Mouse (Mus musculus): ENCODE measurements at regions not wholly inside any gene's neighbourhood (a gene's known extent, or its start where the extent isn't known, plus 50 kb on each side); places are given as distances from the start of the nearest gene placed in this dataset.

GRCm38 (mm10) chr13:5008296-5008695 lies 399.3 kb upstream of the Akr1e1 start:
- 97% methylated on average over 1 of the region's 1 CpGs for WGBS
- Histone ChIP-seq H3K4me1 (ENCODE audit: control insufficient read depth, insufficient read depth, low read length) (peaks cover 5% of the 10 kb centered on the region; the same call in 1 of the 2 replicates), H3K4me3 (replicated peaks; ENCODE audit: low read depth, low read length) (no peak overlapping the region), H3K27ac (replicated peaks; ENCODE audit: low read depth, low read length) (no peak overlapping the region), H3K27me3 (ENCODE audit: control insufficient read depth, insufficient read depth, low read length) (no peaks in the 10 kb centered on the region), H3K9ac (replicated peaks; ENCODE audit: low read length) (no peak overlapping the region), H3K9me3 (ENCODE audit: control insufficient read depth, low read length) (no peaks in the 10 kb centered on the region), H3K36me3 (ENCODE audit: control insufficient read depth, insufficient read depth, low read length) (no peaks in the 10 kb centered on the region), H3K4me2 (ENCODE audit: low read length) (no peak overlapping the region)
- DNase-seq (no peak), ATAC-seq (ENCODE audit: low FRiP score, low TSS enrichment) (no peak)

GRCm38 (mm10) chr13:5022439-5022838 lies 413.5 kb upstream of the Akr1e1 start:
- no peaks in the 10 kb centered on the region for H3K27me3 ChIP-seq (ENCODE audit: control insufficient read depth, insufficient read depth, low read length)
- no peaks in the 10 kb centered on the region for H3K4me1 ChIP-seq (ENCODE audit: control insufficient read depth, insufficient read depth, low read length)
- H3K9me3 ChIP-seq (ENCODE audit: control insufficient read depth, low read length) = no peaks in the 10 kb centered on the region
- no peak overlapping the region for H3K4me3 ChIP-seq (replicated peaks; ENCODE audit: low read depth, low read length)
- no peak for DNase-seq
- 88% methylated on average over 7 of the region's 7 CpGs for WGBS
- no peak overlapping the region for H3K4me2 ChIP-seq (ENCODE audit: low read length)
- no peak for ATAC-seq (ENCODE audit: low FRiP score, low TSS enrichment)
- H3K36me3 ChIP-seq (ENCODE audit: control insufficient read depth, insufficient read depth, low read length) = no peaks in the 10 kb centered on the region
- H3K27ac ChIP-seq (replicated peaks; ENCODE audit: low read depth, low read length) = no peak overlapping the region
- H3K9ac ChIP-seq (replicated peaks; ENCODE audit: low read length) = no peak overlapping the region

GRCm38 (mm10) chr13:5059859-5060258 lies 450.9 kb upstream of the Akr1e1 start:
- H3K4me2 ChIP-seq (ENCODE audit: low read length) = no peak overlapping the region
- 62% methylated on average over 2 of the region's 2 CpGs for WGBS
- H3K9ac ChIP-seq (replicated peaks; ENCODE audit: low read length) = no peak overlapping the region
- H3K27ac ChIP-seq (replicated peaks; ENCODE audit: low read depth, low read length) = no peak overlapping the region
- H3K36me3 ChIP-seq (ENCODE audit: control insufficient read depth, insufficient read depth, low read length) = no peaks in the 10 kb centered on the region
- no peaks in the 10 kb centered on the region for H3K4me1 ChIP-seq (ENCODE audit: control insufficient read depth, insufficient read depth, low read length)
- H3K9me3 ChIP-seq (ENCODE audit: control insufficient read depth, low read length) = no peaks in the 10 kb centered on the region
- H3K4me3 ChIP-seq (replicated peaks; ENCODE audit: low read depth, low read length) = no peak overlapping the region
- DNase-seq (peak; percentile 30), ATAC-seq (ENCODE audit: low FRiP score, low TSS enrichment) (no peak)
- no peaks in the 10 kb centered on the region for H3K27me3 ChIP-seq (ENCODE audit: control insufficient read depth, insufficient read depth, low read length)

- Histone ChIP-seq H3K4me2 (ENCODE audit: low read length) (no peak overlapping the region), H3K9ac (replicated peaks; ENCODE audit: low read length) (no peak overlapping the region), H3K4me3 (replicated peaks; ENCODE audit: low read depth, low read length) (no peak overlapping the region), H3K9me3 (ENCODE audit: control insufficient read depth, low read length) (no peaks in the 10 kb centered on the region), H3K27me3 (ENCODE audit: control insufficient read depth, insufficient read depth, low read length) (no peaks in the 10 kb centered on the region), H3K4me1 (ENCODE audit: control insufficient read depth, insufficient read depth, low read length) (no peaks in the 10 kb centered on the region), H3K36me3 (ENCODE audit: control insufficient read depth, insufficient read depth, low read length) (no peaks in the 10 kb centered on the region), H3K27ac (replicated peaks; ENCODE audit: low read depth, low read length) (no peak overlapping the region)
- DNase-seq (no peak), ATAC-seq (ENCODE audit: low FRiP score, low TSS enrichment) (no peak)
- WGBS = 82% methylated on average over 2 of the region's 2 CpGs
These were observed 451.5 kb upstream of the Akr1e1 start for GRCm38 (mm10) chr13:5060462-5060861.

- H3K27me3 ChIP-seq (ENCODE audit: control insufficient read depth, insufficient read depth, low read length) = no peaks in the 10 kb centered on the region
- H3K4me2 ChIP-seq (ENCODE audit: low read length) = no peak overlapping the region
- ATAC-seq (ENCODE audit: low FRiP score, low TSS enrichment) (no peak), DNase-seq (no peak)
- 64% methylated on average over 5 of the region's 5 CpGs for WGBS
- no peak overlapping the region for H3K4me3 ChIP-seq (replicated peaks; ENCODE audit: low read depth, low read length)
- no peak overlapping the region for H3K27ac ChIP-seq (replicated peaks; ENCODE audit: low read depth, low read length)
- H3K4me1 ChIP-seq (ENCODE audit: control insufficient read depth, insufficient read depth, low read length) = no peaks in the 10 kb centered on the region
- no peaks in the 10 kb centered on the region for H3K36me3 ChIP-seq (ENCODE audit: control insufficient read depth, insufficient read depth, low read length)
- no peak overlapping the region for H3K9ac ChIP-seq (replicated peaks; ENCODE audit: low read length)
- no peaks in the 10 kb centered on the region for H3K9me3 ChIP-seq (ENCODE audit: control insufficient read depth, low read length)
These were observed 498.5 kb upstream of the Akr1e1 start for GRCm38 (mm10) chr13:5107454-5107853.

GRCm38 (mm10) chr13:5154911-5155310 lies 545.9 kb upstream of the Akr1e1 start:
- Histone ChIP-seq H3K4me1 (ENCODE audit: control insufficient read depth, insufficient read depth, low read length) (no peaks in the 10 kb centered on the region), H3K4me3 (replicated peaks; ENCODE audit: low read depth, low read length) (no peak overlapping the region), H3K27me3 (ENCODE audit: control insufficient read depth, insufficient read depth, low read length) (no peaks in the 10 kb centered on the region), H3K9ac (replicated peaks; ENCODE audit: low read length) (no peak overlapping the region), H3K9me3 (ENCODE audit: control insufficient read depth, low read length) (no peaks in the 10 kb centered on the region), H3K27ac (replicated peaks; ENCODE audit: low read depth, low read length) (no peak overlapping the region), H3K4me2 (ENCODE audit: low read length) (no peak overlapping the region), H3K36me3 (ENCODE audit: control insufficient read depth, insufficient read depth, low read length) (no peaks in the 10 kb centered on the region)
- DNase-seq = no peak
- ATAC-seq (ENCODE audit: low FRiP score, low TSS enrichment) = no peak
- 92% methylated on average over 3 of the region's 3 CpGs for WGBS

- Histone ChIP-seq H3K4me1 (ENCODE audit: control insufficient read depth, insufficient read depth, low read length) (no peaks in the 10 kb centered on the region), H3K4me2 (ENCODE audit: low read length) (no peak overlapping the region), H3K36me3 (ENCODE audit: control insufficient read depth, insufficient read depth, low read length) (no peaks in the 10 kb centered on the region), H3K4me3 (replicated peaks; ENCODE audit: low read depth, low read length) (no peak overlapping the region), H3K27me3 (ENCODE audit: control insufficient read depth, insufficient read depth, low read length) (no peaks in the 10 kb centered on the region), H3K9me3 (ENCODE audit: control insufficient read depth, low read length) (no peaks in the 10 kb centered on the region), H3K27ac (replicated peaks; ENCODE audit: low read depth, low read length) (no peak overlapping the region), H3K9ac (replicated peaks; ENCODE audit: low read length) (no peak overlapping the region)
- DNase-seq (no peak), ATAC-seq (ENCODE audit: low FRiP score, low TSS enrichment) (no peak)
- WGBS = 62% methylated on average over 5 of the region's 5 CpGs
These were observed 551.1 kb upstream of the Akr1e1 start for GRCm38 (mm10) chr13:5159765-5160684.

- Histone ChIP-seq H3K27me3 (ENCODE audit: control insufficient read depth, insufficient read depth, low read length) (no peaks in the 10 kb centered on the region), H3K4me3 (replicated peaks; ENCODE audit: low read depth, low read length) (no peak overlapping the region), H3K4me2 (ENCODE audit: low read length) (no peak overlapping the region), H3K27ac (replicated peaks; ENCODE audit: low read depth, low read length) (no peak overlapping the region), H3K4me1 (ENCODE audit: control insufficient read depth, insufficient read depth, low read length) (no peaks in the 10 kb centered on the region), H3K9ac (replicated peaks; ENCODE audit: low read length) (no peak overlapping the region), H3K9me3 (ENCODE audit: control insufficient read depth, low read length) (no peaks in the 10 kb centered on the region), H3K36me3 (ENCODE audit: control insufficient read depth, insufficient read depth, low read length) (no peaks in the 10 kb centered on the region)
- no peak for ATAC-seq (ENCODE audit: low FRiP score, low TSS enrichment)
- WGBS = 85% methylated on average over 2 of the region's 2 CpGs
- no peak for DNase-seq
These were observed 557.7 kb upstream of the Akr1e1 start for GRCm38 (mm10) chr13:5166716-5167115.

GRCm38 (mm10) chr13:5178996-5179395 lies 570.0 kb upstream of the Akr1e1 start:
- Histone ChIP-seq H3K4me2 (ENCODE audit: low read length) (no peak overlapping the region), H3K9me3 (ENCODE audit: control insufficient read depth, low read length) (no peaks in the 10 kb centered on the region), H3K4me1 (ENCODE audit: control insufficient read depth, insufficient read depth, low read length) (no peaks in the 10 kb centered on the region), H3K27me3 (ENCODE audit: control insufficient read depth, insufficient read depth, low read length) (no peaks in the 10 kb centered on the region), H3K4me3 (replicated peaks; ENCODE audit: low read depth, low read length) (no peak overlapping the region), H3K27ac (replicated peaks; ENCODE audit: low read depth, low read length) (0 out of 2 replicates have a peak overlapping the region, but pooled peaks have one; percentile 41), H3K9ac (replicated peaks; ENCODE audit: low read length) (no peak overlapping the region), H3K36me3 (ENCODE audit: control insufficient read depth, insufficient read depth, low read length) (no peaks in the 10 kb centered on the region)
- peak; percentile 45 for DNase-seq
- WGBS = 35% methylated on average over 4 of the region's 4 CpGs
- no peak for ATAC-seq (ENCODE audit: low FRiP score, low TSS enrichment)

Data from midbrain, embryonic 14.5 days (tissue).